Mouse (Mus musculus): Measurements from ENCODE around the gene Tmem131. TPM values are rescaled to one million over a fixed set of nuclear protein-coding genes. Genes with fewer than 3 reads are reported as not detected.

The Tmem131 gene
- polyA plus RNA-seq, 2 experiments from 2014 or later: 10.3 to 11.4 TPM

DNA sequence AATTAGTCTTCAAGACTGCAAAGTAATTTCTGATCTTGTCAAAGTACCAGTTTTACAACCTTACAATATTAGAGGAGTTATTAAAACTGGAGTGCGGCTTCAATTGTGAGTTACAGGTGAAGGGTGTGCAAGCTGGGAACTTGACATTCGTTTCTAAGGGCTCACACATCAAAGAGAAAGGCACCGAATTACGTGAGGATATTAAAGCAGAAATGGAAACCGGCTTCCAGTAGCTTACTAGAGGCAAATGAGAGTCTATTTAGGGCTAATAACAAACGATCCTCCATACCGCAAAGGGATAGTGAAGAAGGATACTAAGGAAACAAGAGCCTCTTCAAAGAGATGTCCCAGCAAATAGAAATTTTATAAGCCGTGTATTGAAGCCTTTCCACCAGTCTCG, 5.1 kb downstream of the Tmem131 start:
- no peak for ATAC-seq

GRCm38 (mm10) chr1:36937648-36938047, 5.8 kb downstream of the Tmem131 start:
- ATAC-seq: no peak

- ATAC-seq: no peak
These were observed 6.5 kb downstream of the Tmem131 start for GRCm38 (mm10) chr1:36937015-36937414.

GRCm38 (mm10) chr1:36936567-36936966, 6.9 kb downstream of the Tmem131 start:
- no peak for ATAC-seq

DNA sequence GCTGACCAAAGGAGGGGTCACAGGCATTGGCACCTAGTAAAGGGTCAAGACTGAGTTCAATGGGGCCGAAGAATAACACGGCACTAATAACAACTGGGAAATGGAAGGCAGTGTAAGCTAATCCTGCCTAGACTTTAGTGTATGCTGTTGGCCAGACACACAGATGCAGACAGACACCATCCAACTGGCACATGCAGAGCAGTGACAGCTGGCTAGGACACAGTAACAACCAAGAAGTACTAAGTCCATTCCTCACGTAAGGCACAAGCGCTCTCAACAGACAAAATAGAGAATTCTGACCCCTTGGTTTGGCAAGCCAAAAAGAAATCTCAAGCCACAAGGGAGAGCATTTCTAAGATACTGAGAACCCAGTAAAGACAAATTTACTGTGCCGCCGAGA, 8.7 kb downstream of the Tmem131 start:
- no peak for ATAC-seq

- ATAC-seq: no peak
These were observed 9.4 kb downstream of the Tmem131 start for GRCm38 (mm10) chr1:36933965-36934585.

DNA sequence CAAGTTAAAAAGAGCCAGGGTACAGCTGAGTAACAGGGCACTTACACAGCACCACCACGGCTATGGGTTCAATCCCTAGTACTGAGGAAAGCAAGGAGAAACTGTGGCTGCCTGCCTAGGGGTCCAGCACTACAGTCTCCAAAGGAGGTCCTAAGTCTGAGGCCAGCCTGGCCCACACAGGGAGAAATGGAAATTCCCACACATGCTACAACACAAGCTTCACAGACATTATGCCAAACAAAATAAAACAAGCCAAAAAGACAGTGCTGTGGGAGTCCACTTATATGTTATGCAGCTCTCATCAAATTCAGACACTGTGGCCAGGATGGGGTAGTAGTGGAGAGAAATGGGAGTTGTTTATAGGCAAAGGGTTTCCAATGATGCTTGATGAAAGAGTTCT, 11.2 kb downstream of the Tmem131 start:
- ATAC-seq: no peak

- ATAC-seq: no peak
These were observed 12.6 kb downstream of the Tmem131 start for GRCm38 (mm10) chr1:36930911-36931310.

DNA sequence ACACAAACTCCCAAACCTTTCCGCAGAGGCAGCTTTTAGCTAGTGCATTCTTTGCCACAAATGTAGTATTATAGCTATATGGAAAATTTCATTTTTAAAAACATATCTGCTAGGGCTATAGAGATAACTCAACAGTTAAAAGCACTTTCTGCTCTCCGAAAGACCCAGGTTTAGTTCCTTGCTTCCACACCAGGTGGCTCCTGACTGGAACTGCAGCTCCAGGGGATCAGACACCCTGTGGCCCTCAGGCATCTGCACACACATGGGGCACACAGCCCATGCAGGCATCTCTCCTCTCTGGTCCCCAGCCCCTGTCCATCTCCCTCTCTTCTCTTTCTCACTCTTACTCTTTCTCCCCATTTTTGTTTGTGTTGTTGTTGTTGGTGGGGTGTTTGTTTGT, 13.5 kb downstream of the Tmem131 start:
- no peak for ATAC-seq

DNA sequence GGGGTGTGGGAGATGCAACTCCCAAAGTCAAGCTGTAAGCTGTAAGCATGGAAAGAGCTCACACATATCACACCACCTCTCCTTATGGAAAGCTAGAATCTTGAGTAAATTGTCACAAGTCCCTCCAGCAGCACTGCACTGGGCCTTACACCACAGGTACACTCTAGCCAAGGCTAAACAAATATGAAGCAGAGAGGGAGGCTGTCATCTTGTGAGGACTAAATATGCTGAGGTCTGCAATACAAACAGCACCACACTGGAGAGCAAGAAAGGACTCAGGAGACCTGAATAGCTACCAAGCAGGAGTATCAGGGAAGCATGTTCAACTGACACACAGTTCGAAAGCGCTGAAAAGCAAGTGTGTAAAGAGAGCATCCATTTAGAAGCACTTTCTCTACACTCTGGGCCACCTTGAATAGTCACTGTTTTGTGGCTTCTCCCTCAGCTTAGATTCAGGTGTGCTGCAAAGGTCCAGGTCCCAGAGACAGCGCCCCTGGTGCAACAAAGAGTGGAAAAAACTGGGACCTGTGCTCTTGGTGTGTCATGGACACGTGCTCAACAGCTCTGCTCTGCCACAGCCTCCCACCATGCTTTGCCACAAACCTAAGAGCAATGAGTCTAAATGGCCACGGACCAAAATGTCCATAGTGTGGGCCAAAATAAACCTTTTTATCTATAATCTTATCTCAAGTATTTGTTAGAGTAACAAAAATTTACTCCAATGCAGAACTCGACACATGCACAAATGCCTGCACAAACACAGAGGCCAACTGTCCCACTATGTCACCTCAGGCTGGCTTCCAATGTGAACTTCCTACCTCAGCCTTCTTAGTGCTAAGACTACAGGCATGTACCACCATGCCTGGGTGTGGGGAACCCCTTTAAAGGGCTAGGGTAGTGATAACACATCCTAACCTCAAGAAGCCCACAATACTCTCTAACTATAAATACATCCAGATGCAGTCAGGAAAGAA, 14.8 kb downstream of the Tmem131 start:
- no peak for ATAC-seq

DNA sequence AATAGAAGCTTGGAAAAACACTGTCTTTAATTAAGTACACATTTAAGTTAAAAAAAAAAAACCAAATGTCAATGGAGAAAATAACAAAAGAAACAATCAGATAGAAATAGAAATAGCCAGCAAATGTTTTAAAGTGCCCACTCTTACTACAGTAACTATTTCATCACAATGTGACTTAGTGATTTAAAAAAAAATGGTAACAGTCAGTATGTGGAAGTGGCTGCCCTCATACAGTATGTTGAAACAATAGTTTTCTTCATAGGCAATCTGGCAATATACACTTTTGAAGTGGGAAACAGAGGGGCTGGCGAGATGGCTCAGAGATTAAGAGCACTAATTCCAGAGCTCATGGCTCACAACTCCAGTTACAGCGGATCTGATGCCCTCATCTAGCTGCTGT, 15.9 kb downstream of the Tmem131 start:
- no peak for ATAC-seq

GRCm38 (mm10) chr1:36926738-36927137, 16.7 kb downstream of the Tmem131 start:
- ATAC-seq: no peak

DNA sequence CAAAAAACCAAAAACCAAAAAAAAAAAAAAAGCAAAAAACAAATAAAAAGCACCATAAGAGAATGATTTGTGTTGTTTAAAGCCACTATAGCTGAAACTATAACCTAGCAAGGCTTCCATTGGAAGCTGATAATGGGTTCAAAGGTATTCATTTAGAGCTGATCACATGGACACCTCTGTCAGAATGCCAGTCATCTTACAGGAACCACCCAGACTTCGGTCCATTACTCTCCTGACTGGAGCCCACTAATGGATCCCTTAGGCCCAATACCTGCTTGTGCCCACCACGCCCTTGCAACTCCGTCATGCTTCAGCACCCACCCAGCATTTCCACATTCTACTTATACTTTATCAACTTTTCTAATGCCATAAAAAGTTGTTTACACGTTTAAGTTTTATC, 17.2 kb downstream of the Tmem131 start:
- ATAC-seq: no peak

- peak; percentile 17 for ATAC-seq
These were observed 17.7 kb downstream of the Tmem131 start for GRCm38 (mm10) chr1:36925781-36926180.

- no peak for ATAC-seq
These were observed 18.6 kb downstream of the Tmem131 start for GRCm38 (mm10) chr1:36924853-36925252.

- ATAC-seq: no peak
These were observed 19.6 kb downstream of the Tmem131 start for GRCm38 (mm10) chr1:36923911-36924310.

DNA sequence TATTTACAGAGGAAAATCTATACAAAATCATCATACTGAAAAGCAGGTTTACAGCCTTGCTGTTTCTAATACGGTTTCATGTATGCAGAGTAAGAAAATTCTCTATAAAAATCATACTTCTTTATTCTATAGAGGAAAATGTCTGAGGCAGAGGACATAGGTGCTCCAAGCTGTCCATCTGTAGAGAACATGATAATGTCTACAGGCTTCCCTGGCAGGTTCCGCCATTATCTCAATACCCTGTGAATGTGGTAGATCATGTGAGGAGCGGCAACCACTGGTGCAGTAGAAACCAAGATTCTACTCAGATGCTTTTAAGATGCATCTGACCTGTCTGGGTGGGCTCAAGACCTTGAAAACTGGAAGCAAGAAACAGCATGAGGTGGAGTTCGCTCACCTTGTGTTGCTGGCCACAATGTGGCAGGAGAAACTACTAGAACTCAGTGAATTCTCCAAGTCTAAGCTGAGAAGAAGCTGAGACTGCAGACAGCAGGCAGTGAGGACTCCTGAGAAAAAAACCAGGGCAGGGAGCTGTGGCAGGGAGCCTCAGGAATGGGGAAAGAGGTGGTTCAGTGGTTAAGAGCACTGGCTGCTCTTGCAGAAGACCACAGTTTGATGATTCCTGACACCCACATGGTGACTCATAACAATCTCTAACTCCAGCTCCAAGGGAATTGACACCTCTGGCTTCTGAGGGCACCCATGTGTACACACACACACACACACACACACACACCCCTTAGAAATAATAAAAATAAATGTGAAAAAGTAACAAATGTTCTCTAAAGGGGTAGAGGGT, 20.6 kb downstream of the Tmem131 start:
- ATAC-seq: no peak

DNA sequence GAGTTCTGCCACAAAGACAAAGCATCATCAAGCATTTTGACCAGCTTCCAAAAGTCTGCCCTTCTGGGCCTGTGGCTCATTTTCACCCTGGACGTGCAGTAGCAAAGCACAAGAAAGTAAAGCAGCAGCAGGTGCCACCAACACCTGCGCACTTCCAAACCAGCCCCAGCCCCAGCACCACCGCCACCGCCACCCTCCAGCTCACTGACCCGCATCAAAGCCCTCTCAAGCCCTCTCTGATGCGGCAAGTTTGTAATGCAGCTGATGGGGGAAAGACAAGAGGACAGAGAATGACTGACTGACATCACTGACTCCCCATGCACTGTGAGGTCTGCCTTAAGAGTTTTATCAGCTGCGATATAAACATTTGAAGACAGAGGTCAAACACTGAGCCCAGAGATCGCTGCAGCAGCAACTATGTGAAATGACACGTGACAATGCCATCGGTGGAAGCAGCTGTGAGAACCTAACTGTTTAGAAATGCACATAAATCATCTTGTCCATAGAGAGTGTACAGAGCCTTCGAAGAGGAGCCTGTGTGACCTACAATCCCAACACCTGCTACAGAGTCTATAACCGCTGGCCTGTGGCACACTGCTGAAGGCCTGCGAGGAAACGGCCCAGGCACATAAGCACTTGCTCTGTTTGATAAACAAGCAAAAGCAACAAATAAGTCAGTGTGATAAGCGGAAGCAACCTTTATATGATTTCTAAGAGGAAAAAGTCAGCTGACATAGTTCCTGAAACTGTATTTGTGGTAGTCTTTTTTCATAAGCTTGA, 21.7 kb downstream of the Tmem131 start:
- ATAC-seq: no peak

DNA sequence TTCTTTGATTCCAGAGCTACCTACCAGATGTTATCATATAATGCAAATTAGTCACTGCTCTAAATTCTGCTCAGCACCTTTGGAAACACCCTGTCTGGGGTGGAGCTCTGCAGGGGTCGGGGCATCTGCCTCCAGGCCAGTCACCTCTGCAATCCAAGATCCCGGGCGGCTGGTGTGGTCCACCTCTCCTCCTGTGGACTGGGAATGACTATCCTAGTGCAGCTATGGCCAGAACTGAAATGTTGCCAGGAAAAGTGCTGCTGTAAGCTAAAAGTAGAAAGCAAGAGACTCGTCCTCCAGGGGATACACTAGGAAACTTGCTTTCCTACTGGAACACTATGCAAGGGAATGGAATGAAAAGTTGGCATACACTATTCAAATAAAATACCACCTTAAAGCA, 22.7 kb downstream of the Tmem131 start:
- ATAC-seq: peak; percentile 38

DNA sequence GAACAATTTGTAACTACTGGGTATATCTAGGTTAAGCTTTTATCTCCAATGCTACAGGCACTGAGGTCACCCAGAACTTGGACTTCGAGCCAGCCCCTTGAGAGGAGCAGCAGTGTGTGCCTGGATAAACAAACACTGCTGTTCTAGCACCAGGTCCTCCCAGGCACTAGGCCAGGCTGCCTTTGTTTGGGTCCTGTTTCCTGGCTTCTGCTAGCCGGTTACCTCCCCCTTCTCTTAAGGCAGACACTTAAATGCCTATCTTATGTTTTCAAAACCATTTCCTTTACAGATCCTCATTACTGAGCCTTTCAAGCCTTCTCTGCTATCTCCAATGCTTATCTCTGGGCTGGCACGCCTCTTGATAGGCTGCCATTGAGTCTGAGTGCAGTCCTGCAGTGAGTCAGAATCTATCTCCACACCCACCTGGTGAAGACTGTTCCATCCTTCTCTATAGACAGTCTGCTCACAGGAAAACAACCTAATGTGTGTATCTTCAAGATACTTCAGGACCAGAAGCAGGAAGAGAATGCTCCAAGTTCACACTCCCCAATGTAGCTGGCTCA, 23.2 kb downstream of the Tmem131 start:
- peak; percentile 79 for ATAC-seq

DNA sequence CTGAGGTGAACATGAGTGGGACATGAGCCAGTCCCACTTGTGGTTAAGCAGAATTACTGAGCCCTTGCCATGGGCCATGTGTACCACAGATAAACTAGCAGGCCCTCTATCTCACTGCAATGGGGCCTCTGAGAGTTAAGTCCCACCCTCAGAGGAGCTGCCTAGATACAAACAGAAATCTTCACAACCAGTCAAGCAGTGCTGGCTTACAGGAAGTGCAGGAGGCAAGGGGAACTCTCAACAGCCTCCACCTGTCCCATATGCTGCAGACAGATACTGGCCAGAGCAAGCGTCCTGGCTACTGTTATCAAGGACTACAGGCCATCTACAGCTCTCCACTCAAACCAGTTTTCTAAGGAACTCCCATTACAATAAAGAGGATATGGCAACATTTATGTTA, 23.7 kb downstream of the Tmem131 start:
- ATAC-seq: peak; percentile 53

GRCm38 (mm10) chr1:36917423-36917822, 26.0 kb downstream of the Tmem131 start:
- ATAC-seq: no peak

All from activated CD4-positive, CD25-positive, alpha-beta regulatory T cell, adult 4 months (primary cell).